Mouse (Mus musculus): ENCODE measurements at regions not wholly inside any gene's neighbourhood (a gene's known extent, or its start where the extent isn't known, plus 50 kb on each side); places are given as distances from the start of the nearest gene placed in this dataset.

DNA sequence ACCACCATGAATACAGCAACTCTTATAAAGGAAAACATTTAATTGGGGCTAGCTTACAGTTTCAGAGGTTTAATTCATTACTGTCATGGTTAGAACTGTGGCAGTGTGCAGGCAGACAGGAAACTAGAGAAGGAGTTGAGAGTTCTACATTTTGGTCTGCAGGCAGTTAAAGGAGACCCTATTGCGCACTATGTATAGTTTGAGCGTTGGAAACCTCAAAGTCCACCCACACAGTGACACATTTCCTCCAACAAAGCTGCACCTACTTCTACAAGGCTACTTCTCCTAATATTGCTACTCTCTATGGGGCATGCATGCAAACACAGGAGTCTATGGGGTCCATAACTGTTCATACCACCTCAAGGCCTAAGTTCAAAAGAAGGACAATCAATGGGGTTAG lies 1275.3 kb upstream of the Gje1 start:
- TF ChIP-seq GATA1 (IDR thresholded peaks at IDR 0.05; ENCODE audit: borderline replicate concordance, low read length), result no peak
- no peak for TF ChIP-seq FLI1 (IDR thresholded peaks at IDR 0.05; ENCODE audit: low read length)
